29 mouse cellular contexts compared by ENCODE assay signal in genomic region chr16:93644006-93644405, GRCm38 (mm10). TPM values are rescaled to one million over a fixed set of nuclear protein-coding genes. Genes with fewer than 3 reads are reported as not detected.
A peak's percentile ranks its signal among the peaks of the same experiment; 100 is the strongest.
DNase-seq lines count a peak whose midpoint lies in the region; ATAC-seq and TF ChIP-seq lines count a peak whose summit lies in the region.
"Had no signal": no experiment of that assay in that cellular context is flagged by ENCODE, and none has a peak within 500 bp of the region (broad histone marks: within the 10 kb centered on the region; RNA-seq: fewer than 3 reads in every experiment).

No protein-coding gene starts in this region.

- no peak overlapping the region for H3K4me3 ChIP-seq in lung, postnatal 0 days (ENCODE audit: low read depth, low read length)
- H3K4me3 ChIP-seq in midbrain, postnatal 0 days (ENCODE audit: low read depth, low read length) = no peak overlapping the region
- H3K4me3 ChIP-seq: embryonic facial prominence, embryonic 13.5 days; erythroblast, embryonic 14.5 days; forebrain, embryonic 12.5 days; heart, embryonic 10.5 days; kidney, embryonic 15.5 days; left cerebral cortex, adult 2 months; liver, embryonic 15.5 days; midbrain, embryonic 10.5 days had no signal

- H3K4me1 ChIP-seq in lung, postnatal 0 days (ENCODE audit: insufficient read depth, low read depth, low read length) = no peaks in the 10 kb centered on the region
- no peaks in the 10 kb centered on the region for H3K4me1 ChIP-seq in midbrain, postnatal 0 days (ENCODE audit: insufficient read depth, low read length)
- H3K4me1 ChIP-seq: embryonic facial prominence, embryonic 13.5 days; forebrain, embryonic 12.5 days; heart, embryonic 10.5 days; kidney, embryonic 15.5 days; liver, embryonic 15.5 days; midbrain, embryonic 10.5 days had no signal

- 19% methylated on average over 4 of the region's 4 CpGs for WGBS in lung, postnatal 0 days
- WGBS in midbrain, postnatal 0 days = 63% methylated on average over 4 of the region's 4 CpGs

- no peaks in the 10 kb centered on the region for H3K36me3 ChIP-seq in lung, postnatal 0 days (ENCODE audit: insufficient read depth, low read length)
- no peaks in the 10 kb centered on the region for H3K36me3 ChIP-seq in midbrain, postnatal 0 days (ENCODE audit: insufficient read depth, low read length)
- H3K36me3 ChIP-seq: embryonic facial prominence, embryonic 13.5 days; forebrain, embryonic 12.5 days; heart, embryonic 10.5 days; kidney, embryonic 15.5 days; liver, embryonic 15.5 days; midbrain, embryonic 10.5 days had no signal

- H3K27ac ChIP-seq in lung, postnatal 0 days (ENCODE audit: low read length) = no peak overlapping the region
- H3K27ac ChIP-seq in midbrain, postnatal 0 days (ENCODE audit: low read depth, low read length) = no peak overlapping the region
- H3K27ac ChIP-seq: embryonic facial prominence, embryonic 13.5 days; forebrain, embryonic 12.5 days; heart, embryonic 10.5 days; kidney, embryonic 15.5 days; left cerebral cortex, adult 2 months; liver, embryonic 15.5 days; macrophage; midbrain, embryonic 10.5 days had no signal

- no peak for TF ChIP-seq EP300 in lung, postnatal 0 days (IDR thresholded peaks at IDR 0.05)

- H3K27me3 ChIP-seq in lung, postnatal 0 days (replicated peaks; ENCODE audit: insufficient read depth, low read length) = no peaks in the 10 kb centered on the region
- no peaks in the 10 kb centered on the region for H3K27me3 ChIP-seq in midbrain, postnatal 0 days (ENCODE audit: insufficient read depth, low read length)
- H3K27me3 ChIP-seq: embryonic facial prominence, embryonic 13.5 days; forebrain, embryonic 12.5 days; kidney, embryonic 15.5 days; liver, embryonic 15.5 days had no signal

- ATAC-seq in lung, postnatal 0 days = peak; percentile 33; the same call in 1 of the 2 replicates
- ATAC-seq in midbrain, postnatal 0 days (ENCODE audit: low FRiP score) = no peak
- ATAC-seq: hindbrain, embryonic 16.5 days; intestine, embryonic 16.5 days; midbrain, embryonic 16.5 days had no signal

- no peak overlapping the region for H3K9ac ChIP-seq in lung, postnatal 0 days (replicated peaks; ENCODE audit: low read depth)
- H3K9ac ChIP-seq in midbrain, postnatal 0 days (replicated peaks; ENCODE audit: low read length, poor library complexity, severe bottlenecking) = no peak overlapping the region
- H3K9ac ChIP-seq: embryonic facial prominence, embryonic 13.5 days; forebrain, embryonic 12.5 days; kidney, embryonic 15.5 days; liver, embryonic 15.5 days had no signal

- no peak for TF ChIP-seq CTCF in lung, postnatal 0 days (IDR thresholded peaks at IDR 0.05)
- TF ChIP-seq CTCF in midbrain, postnatal 0 days (IDR thresholded peaks at IDR 0.05) = no peak

- H3K4me2 ChIP-seq in lung, postnatal 0 days (replicated peaks; ENCODE audit: low read depth, low read length) = no peak overlapping the region
- no peak overlapping the region for H3K4me2 ChIP-seq in midbrain, postnatal 0 days (ENCODE audit: low read depth, low read length, poor library complexity, severe bottlenecking)
- H3K4me2 ChIP-seq: embryonic facial prominence, embryonic 13.5 days; forebrain, embryonic 12.5 days; kidney, embryonic 15.5 days; liver, embryonic 15.5 days had no signal

- peak; percentile 6 for DNase-seq in adrenal gland, postnatal 36 days
- no peak for DNase-seq in adrenal gland, postnatal 25 days
- peak; percentile 68 for DNase-seq in lung, postnatal 0 days (ENCODE audit: low spot score)
- DNase-seq in lung, postnatal 4 days = no peak
- DNase-seq in NIH3T3 (ENCODE audit: low read depth) = peak; percentile 62
- no peak for DNase-seq in cerebellum, adult 9-11 months
- no peak for DNase-seq in midbrain, postnatal 0 days (ENCODE audit: low spot score)
- DNase-seq: cerebellum, adult 18-20 months; cerebellum, postnatal 25 days; kidney, postnatal 4 days; thymus, postnatal 14 days had no signal

- no peaks in the 10 kb centered on the region for H3K9me3 ChIP-seq in lung, postnatal 0 days (ENCODE audit: low read length)
- no peaks in the 10 kb centered on the region for H3K9me3 ChIP-seq in midbrain, postnatal 0 days (ENCODE audit: low read length)
- H3K9me3 ChIP-seq: embryonic facial prominence, embryonic 13.5 days; forebrain, embryonic 12.5 days; heart, embryonic 10.5 days; kidney, embryonic 15.5 days; liver, embryonic 15.5 days; midbrain, embryonic 10.5 days had no signal

RNA-seq across cellular contexts. Expression of gene Gm5678, which starts 16.1 kb away (rescaled TPM):
- 1 to 10 TPM; 4.1 to 5.6 TPM for total RNA-seq in adrenal gland, postnatal 36 days (2021)
- 4.6 and 6.9 TPM in 2 replicates for total RNA-seq in adrenal gland, postnatal 25 days (2021)
- not detected in 2 replicates for polyA plus RNA-seq in lung, postnatal 0 days (2015; fragmentation: Nextera tagmentation; extraction: Ambion mirVana)
- total RNA-seq in midbrain, postnatal 0 days (2014; rRNA removed) = not detected in 2 replicates
- polyA plus RNA-seq in midbrain, postnatal 0 days (2015; fragmentation: Nextera tagmentation; extraction: Ambion mirVana) = not detected in 2 replicates
- total RNA-seq: granulocyte monocyte progenitor cell, adult 5-6 weeks; hematopoietic stem cell, adult 5-6 weeks had no signal
- polyA plus RNA-seq: embryonic facial prominence, embryonic 13.5 days; erythroblast, embryonic 14.5 days; forebrain, embryonic 12.5 days; heart, embryonic 10.5 days; heart, postnatal 0 days; hindbrain, embryonic 16.5 days; intestine, embryonic 16.5 days; kidney, embryonic 15.5 days; limb, embryonic 14.5 days; liver, embryonic 15.5 days; macrophage; midbrain, embryonic 10.5 days; midbrain, embryonic 16.5 days; neural tube, embryonic 14.5 days; spleen, adult 2 months had no signal

RNA-seq across cellular contexts. Expression of gene Cbr1, which starts 38.4 kb away (rescaled TPM):
- 100 to 1,000 TPM in 1 of 2 experiments, 10 to 100 TPM in 1; 63.7 to 116 TPM for total RNA-seq in adrenal gland, postnatal 36 days (2021)
- total RNA-seq in adrenal gland, postnatal 25 days (2021) = 81.4 and 98.4 TPM in 2 replicates
- polyA plus RNA-seq in lung, postnatal 0 days (2015; fragmentation: Nextera tagmentation; extraction: Ambion mirVana) = 74.0 and 75.7 TPM in 2 replicates
- total RNA-seq in midbrain, postnatal 0 days (2014; rRNA removed) = 76.2 and 103 TPM in 2 replicates
- 111 and 118 TPM in 2 replicates for polyA plus RNA-seq in midbrain, postnatal 0 days (2015; fragmentation: Nextera tagmentation; extraction: Ambion mirVana)

RNA-seq across cellular contexts. Expression of gene Cbr3, which starts 39.0 kb away (rescaled TPM):
- 1 to 10 TPM; 6.3 to 9.5 TPM for total RNA-seq in adrenal gland, postnatal 36 days (2021)
- total RNA-seq in adrenal gland, postnatal 25 days (2021) = 6.2 and 7.4 TPM in 2 replicates
- polyA plus RNA-seq in lung, postnatal 0 days (2015; fragmentation: Nextera tagmentation; extraction: Ambion mirVana) = 14.4 TPM in 2 replicates
- 4.0 and 7.4 TPM in 2 replicates for total RNA-seq in midbrain, postnatal 0 days (2014; rRNA removed)
- 3.6 and 5.0 TPM in 2 replicates for polyA plus RNA-seq in midbrain, postnatal 0 days (2015; fragmentation: Nextera tagmentation; extraction: Ambion mirVana)
- total RNA-seq: hematopoietic stem cell, adult 5-6 weeks had no signal
- polyA plus RNA-seq: erythroblast, embryonic 14.5 days had no signal

RNA-seq across cellular contexts. Expression of gene Setd4, which starts 40.1 kb away (rescaled TPM):
- total RNA-seq in adrenal gland, postnatal 36 days (2021) = 1 to 10 TPM; 2.7 to 6.2 TPM
- total RNA-seq in adrenal gland, postnatal 25 days (2021) = 8.7 and 12.5 TPM in 2 replicates
- polyA plus RNA-seq in lung, postnatal 0 days (2015; fragmentation: Nextera tagmentation; extraction: Ambion mirVana) = 5.6 and 6.7 TPM in 2 replicates
- total RNA-seq in midbrain, postnatal 0 days (2014; rRNA removed) = 20.3 and 29.6 TPM in 2 replicates
- polyA plus RNA-seq in midbrain, postnatal 0 days (2015; fragmentation: Nextera tagmentation; extraction: Ambion mirVana) = 14.9 and 17.2 TPM in 2 replicates

Comparison
In these comparisons a context has a peak if more than half of its experiments do, and no peak if none do; other contexts are left out.
1. DNase-seq: peak in adrenal gland, postnatal 36 days (2 of 2), lung, postnatal 0 days (single experiment) and NIH3T3 (single experiment); none in adrenal gland, postnatal 25 days (single experiment), lung, postnatal 4 days (0 of 2), cerebellum, adult 9-11 months (single experiment) and midbrain, postnatal 0 days (single experiment).